Mouse (Mus musculus): Measurements from ENCODE around the gene Xpnpep1.

Xpnpep1 gene

DNA sequence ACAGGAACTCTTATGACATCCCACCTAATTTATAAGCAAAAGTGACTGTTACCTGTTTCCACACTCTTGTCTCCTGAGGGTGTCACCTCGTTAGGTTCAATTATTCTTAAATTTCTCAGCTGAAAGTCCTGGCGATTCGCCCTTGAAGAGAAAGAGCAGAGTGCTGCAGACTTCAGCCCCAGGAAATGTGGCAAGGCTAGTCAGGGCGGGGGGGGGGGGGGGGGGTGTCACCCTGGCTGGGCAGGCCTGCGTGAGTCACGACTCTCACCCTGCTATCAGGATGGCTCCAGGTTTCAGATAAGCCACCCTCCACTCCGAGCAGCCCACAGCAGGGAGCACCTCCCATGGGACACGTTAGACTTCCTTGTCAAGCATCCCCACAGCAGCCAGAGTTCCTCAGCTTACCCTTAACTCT, 8.1 kb downstream of the Xpnpep1 start:
- DNase-seq (ENCODE audit: low spot score), result no peak

DNA sequence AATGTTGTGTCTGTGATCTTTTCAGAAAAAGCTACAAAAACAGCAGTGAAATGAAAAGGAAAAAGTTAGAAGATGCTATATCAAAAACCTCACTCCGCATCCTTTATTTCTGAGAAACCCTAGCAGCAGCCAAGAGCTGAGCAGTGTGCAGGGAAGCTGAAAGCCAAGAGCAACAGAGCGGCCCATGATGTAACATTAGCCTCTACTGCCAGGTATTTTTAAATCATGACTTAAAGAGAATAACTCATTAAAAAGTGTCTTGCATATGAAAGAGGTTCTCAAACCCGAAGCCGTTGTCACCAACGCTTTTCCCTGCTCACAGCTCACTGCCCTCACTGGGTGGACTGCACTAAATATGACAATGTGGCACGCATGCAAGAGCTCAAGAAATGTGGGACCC, 9.7 kb downstream of the Xpnpep1 start:
- no peak for DNase-seq (ENCODE audit: low spot score)

DNA sequence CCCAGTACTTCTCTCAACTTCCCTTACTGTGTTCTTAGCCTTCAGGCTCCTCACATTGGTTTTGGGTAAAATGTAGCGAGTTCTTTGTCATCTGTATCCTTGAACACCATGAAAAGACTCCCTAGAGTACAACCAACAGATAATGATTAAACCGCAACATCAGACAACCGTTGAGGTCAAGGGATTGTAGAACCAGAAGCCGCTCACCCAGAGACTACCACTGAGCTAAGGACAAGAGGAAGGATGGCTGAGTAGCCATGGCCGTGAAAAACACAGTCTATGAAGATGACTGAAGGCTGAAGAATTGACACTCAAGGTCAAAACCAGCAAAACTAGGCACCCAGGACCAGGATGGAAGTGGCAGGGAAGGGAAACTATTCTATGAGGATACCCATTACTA, 10.3 kb downstream of the Xpnpep1 start:
- no peak for DNase-seq (ENCODE audit: low spot score)

DNA sequence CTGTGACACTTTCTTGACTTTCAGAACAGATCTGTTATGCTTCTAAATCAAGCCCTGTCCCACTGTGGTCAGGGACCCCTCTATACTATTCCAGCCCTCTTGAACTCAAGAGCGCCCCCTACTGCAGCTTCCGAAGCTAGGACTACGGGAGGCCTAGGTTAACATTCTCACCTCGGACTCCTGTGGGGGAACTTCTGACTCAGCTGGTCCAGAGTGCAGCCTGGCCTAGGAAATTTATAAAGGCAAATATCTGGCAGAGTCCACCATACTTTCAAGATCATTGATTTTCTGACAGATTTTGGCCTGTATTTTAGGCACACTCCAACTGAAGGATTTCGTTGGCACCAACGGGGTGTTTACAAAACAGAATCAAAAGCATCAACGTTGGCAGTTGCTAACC, 11.0 kb downstream of the Xpnpep1 start:
- DNase-seq (ENCODE audit: low spot score), result no peak

GRCm38 (mm10) chr19:53028216-53028615, 11.8 kb downstream of the Xpnpep1 start:
- DNase-seq (ENCODE audit: low spot score), result no peak

DNA sequence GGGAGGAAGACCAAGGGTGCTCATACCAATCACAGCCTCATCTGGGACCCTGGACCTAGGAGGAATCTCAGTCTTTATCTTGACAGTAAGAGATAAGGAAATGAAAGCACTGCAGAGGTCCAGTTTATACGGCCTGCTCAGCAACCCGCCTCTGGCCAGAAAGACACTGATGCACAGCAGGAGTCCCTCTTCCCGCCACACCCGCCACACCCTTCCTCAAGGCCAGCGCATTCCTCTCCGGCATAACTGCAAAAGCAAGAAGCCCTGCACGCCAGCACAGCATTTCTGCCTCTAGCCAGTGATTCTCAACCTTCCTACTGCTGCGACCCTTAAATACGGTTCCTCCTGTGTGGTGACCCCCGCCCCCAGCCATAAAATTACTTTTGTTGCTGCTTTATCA, 16.8 kb downstream of the Xpnpep1 start:
- no peak for DNase-seq (ENCODE audit: low spot score)

DNA sequence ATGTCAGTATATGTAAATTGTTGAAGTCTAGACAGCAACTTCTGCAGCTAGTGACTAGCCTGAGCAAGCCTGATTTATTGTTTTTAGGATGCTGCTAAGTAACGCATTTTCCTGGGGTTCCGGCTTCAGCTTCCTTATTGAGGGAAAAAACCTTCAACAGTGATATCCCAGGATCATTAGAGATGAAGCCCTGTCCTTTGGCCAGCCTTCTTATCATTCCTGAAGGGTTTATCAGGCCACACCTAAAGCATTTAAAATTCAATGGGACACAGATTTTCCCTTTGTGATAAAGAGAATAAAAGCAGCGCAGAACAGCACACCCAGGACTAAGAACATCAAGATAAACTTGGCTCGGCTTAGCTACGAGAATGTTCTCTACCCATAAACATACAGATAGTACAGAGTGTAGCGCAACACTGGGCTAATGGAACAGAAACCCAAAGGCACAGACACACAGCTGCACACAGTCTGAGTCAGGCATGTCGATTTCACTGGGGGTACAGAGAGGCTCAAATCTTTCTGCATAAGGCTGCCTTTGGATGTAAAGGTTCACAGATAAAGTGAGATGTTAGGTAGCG, 17.9 kb downstream of the Xpnpep1 start:
- no peak for DNase-seq (ENCODE audit: low spot score)

- DNase-seq (ENCODE audit: low spot score), result no peak
Measured at GRCm38 (mm10) chr19:53021537-53021936, 18.5 kb downstream of the Xpnpep1 start.

DNA sequence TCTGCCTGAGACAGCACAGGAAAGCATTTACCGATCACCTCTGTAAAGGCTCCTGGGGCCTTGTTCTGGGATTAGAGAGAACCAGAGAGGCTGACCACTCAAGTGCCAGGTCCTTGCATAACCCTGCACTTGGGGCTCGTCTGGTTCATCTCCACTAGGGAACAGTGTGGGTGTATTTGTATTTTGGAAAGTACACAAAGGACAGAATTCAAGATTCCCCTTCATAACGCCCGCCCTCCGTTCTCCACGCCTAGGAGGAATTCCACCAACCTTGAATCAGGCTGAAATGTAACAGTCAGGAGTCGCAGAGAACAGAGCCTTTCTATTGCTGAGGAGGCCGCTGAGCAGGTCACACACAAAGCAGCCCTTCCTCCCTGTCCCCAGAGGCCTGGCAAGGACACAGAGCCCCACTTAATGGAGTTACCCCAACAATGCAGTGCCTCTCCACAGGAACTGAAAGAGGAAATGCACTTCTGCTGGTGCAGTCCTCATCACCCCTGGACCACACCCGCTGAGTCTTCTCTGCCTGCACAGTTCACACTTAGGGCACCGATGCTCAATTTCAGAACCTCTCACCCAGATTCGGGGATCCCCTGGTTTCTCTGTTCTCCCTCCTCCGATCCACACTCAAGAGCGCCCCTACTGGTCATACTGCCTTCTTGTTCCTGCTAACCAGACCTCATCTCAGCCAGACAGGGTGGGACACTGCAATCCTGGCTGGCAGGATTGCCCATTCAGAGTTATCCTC, 20.1 kb downstream of the Xpnpep1 start:
- DNase-seq (ENCODE audit: low spot score), result peak; percentile 35

- no peak for DNase-seq (ENCODE audit: low spot score)
Measured at GRCm38 (mm10) chr19:53017954-53018353, 22.1 kb downstream of the Xpnpep1 start.

- no peak for DNase-seq (ENCODE audit: low spot score)
Measured at GRCm38 (mm10) chr19:53017248-53017647, 22.8 kb downstream of the Xpnpep1 start.

- no peak for DNase-seq (ENCODE audit: low spot score)
Measured at GRCm38 (mm10) chr19:53014910-53015710, 24.9 kb downstream of the Xpnpep1 start.

- no peak for DNase-seq (ENCODE audit: low spot score)
Measured at GRCm38 (mm10) chr19:53013744-53014143, 26.3 kb downstream of the Xpnpep1 start.

- no peak for DNase-seq (ENCODE audit: low spot score)
Measured at GRCm38 (mm10) chr19:53013341-53013740, 26.7 kb downstream of the Xpnpep1 start.

GRCm38 (mm10) chr19:53010941-53011340, 29.1 kb downstream of the Xpnpep1 start:
- DNase-seq (ENCODE audit: low spot score), result no peak

- no peak for DNase-seq (ENCODE audit: low spot score)
Measured at GRCm38 (mm10) chr19:53008921-53009320, 31.1 kb downstream of the Xpnpep1 start.

DNA sequence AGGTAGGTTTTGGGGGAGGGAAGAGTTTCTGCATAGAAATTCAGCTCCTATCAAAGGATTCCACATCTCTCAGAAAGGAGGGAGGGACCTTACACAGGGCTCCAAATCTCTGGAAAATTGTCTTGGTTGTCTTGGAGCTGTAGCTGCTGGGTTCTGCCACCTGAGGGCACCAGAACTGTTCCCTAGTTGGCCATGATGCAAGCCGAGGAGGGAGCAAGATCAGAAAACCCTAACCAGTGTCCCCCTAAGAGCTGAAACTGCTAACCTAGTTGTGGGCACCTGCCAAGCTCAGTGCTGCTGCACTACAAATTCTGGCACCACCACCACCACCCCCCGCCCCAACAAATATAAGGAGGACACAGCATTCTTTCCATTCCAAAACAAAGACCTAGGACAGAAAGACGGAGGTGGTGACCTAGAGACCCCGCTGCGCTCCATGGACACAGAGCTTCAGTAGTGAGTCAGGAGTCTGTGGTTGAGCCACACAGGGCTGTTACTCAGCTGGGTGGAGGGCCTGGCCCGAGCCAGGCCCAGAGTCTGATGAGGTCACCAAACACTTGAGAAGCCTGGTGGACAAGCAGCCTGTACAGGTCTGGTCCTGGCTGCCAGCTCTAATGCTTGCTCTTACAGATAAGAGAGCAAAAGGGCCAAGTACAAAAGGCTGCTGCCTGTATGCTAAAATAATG, 31.9 kb downstream of the Xpnpep1 start:
- DNase-seq (ENCODE audit: low spot score), result peak; percentile 79

DNA sequence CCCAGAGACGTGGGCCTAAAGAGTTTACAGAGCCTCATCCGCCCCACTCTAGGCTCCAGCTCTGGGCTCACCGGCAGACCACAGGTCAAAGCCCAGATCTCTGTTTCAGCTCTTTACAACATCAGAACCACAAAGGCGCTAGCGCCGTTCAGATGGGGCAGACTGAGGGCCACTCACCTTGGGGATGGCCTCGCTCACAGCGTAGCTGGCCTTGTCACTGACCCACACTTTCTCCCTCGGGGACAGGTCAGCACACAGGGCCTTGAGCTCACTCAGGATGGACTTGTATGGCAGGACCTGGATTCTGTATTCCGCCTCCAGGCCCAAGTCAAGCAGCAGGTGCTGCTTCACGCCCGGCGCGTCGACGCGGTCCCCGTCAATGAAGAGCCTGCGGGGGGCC, 34.0 kb downstream of the Xpnpep1 start:
- no peak for DNase-seq (ENCODE audit: low spot score)

DNA sequence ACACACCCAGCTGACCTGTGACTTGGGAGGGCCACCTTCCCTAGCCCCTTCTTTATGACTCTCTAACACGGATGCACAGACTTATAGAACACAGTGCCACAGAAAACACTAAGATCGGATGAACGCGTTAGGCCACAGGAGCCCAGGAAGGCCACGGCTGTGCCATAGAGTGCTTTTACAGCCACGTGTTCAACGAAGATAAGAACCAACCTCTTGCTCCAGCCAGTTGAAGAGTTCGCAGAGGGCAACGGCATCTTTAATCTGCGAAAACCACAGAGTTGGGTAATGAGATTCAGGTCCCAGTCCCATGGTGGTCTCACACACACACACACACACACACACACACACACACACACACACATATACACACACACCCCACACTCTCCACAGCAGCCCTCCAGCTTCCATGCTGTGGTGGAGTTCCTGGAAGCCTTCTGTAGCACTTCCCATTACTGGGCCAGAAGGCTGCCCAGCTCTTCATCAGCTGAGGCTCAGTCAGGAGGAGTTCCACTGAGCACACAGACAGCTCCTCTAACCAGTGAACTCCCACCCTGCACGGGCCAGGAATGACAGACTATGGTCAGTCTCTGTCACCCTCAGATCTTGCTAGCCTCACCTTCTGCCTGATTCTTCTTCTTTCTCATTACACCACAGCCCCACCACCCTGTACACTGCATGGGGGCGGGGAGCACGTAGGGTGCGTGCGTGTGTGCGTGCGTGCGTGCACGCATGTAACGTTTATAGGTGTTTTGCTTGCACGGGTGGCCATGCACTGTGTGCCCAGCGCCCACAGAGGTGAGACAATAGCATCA, 36.3 kb downstream of the Xpnpep1 start:
- DNase-seq (ENCODE audit: low spot score), result no peak

DNA sequence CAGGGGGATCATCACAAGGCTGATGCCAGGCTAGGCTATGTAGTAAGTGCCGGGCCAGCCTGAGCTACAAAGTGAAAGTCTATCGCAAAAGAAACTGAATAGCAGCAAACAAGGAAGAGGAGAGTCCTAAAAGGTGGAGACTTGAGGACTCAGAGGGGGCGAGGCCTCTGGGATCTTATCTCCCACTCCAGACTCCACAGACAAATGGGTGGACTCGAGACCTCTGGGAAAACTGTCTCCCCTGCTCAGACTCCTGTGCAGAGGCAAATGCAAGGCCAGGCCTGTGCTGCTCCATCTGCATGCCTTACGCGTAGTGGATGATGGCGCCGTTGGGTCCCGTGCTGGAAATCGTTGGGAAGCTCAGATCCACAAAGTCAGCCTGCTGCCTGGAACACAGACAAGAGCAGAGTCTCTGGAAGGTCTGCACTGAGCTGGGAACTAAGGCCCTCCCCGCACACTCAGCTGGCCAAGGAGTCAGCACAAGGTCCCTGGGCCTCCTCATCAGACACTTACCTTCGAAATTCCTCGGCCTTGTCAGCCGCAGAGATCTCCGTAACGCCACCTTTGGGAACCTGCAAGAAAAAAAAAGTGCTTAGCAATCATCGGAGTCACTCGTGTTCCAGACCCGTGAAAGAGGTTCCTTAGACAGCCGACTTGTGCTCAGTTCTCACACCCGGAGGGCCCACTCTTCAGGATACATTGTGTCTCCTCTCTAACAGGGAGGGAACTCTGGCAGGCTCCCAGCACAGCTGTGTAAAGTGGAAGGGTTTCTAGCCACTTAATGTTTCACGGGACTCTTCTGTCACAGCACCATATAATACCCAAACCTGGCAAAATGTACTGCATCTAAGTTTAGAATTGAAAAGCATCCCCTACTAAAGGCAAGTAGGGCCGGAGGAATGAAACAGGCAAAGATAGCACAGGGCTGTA, 37.6 kb downstream of the Xpnpep1 start:
- no peak for DNase-seq (ENCODE audit: low spot score)
